Mouse (Mus musculus): ENCODE data around the gene Gm773.
"Not testable (repeated sequence)": the region's sequence is repeated elsewhere in the genome, so short reads cannot be mapped to it uniquely, and the experiment has no call there.

Gene Gm773

DNA sequence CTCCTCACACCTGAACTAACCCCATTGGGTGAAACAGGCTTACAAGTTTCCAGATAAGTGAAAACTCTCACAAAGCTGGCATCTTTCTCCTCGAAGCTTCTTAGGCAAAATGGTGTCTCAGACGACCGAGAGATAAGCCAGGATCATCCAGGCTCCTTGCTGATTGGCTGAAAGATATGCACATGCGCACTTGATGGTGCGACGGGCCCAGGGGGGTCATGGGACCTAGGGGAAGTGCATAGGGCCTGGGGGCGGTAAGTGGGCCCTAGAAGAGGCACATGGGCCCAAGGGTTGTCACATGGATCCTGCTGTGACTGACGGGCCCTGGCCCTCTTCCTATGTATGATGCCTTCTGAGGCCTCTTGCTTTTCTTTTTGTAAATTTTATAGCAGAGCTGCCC is at the start of gene Gm773:
Gene Gm773 (minus strand): TSS at position 111 of the 400 bp plus-strand sequence.
- DNase-seq, result no peak

DNA sequence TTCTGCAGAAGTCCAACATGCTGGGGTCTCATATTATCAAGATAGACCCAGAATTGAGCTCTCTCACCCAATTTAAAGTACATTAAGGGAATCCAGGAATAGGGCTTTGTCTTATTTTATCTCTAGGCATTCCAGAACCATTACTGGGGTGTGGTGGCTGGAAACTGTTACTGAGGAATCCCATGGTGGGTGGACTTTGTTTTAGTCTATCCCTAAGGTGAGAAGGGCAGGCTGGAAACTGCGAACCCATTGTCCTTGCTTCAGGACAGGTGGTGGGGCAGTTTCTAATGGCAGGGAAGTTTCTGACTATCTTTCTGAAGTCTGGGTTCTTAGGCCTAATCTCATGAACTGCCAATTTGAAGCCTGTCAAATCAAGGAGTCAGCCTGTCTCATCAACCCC is 26.2 kb downstream of the Gm773 start:
- not testable (repeated sequence) for DNase-seq

DNA sequence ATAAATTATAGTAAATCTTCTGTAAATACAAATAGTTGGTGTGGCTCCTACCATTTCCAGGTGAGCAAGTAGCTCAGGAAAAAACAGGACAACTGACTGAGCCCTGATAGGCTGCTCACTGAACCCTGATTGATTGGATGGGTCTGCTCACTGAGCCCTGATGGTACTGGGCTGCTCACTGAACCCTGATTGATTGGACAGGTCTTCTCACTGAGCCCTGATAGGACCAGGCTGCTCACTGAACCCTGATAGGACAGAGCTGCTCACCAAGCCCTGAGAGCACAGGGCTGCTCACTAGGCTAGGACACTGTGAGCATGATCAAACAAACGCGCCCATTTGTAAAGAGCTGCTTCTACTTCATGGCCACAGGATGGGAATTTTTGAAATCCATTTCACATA is 61.3 kb downstream of the Gm773 start:
- DNase-seq, result no peak

All from cerebellum, adult 8-10 months (tissue).